Mouse (Mus musculus): ENCODE measurements around the gene Fbl.

- TF ChIP-seq EP300 (IDR thresholded peaks at IDR 0.05; ENCODE audit: low read depth) (no peak), CTCF (IDR thresholded peaks at IDR 0.05; ENCODE audit: low read depth) (no peak)
Measured at GRCm38 (mm10) chr7:28199054-28199453, 29.5 kb downstream of the Fbl start.

Data from liver, postnatal 0 days (tissue).